Mouse (Mus musculus) neural tube, embryonic 14.5 days (tissue): ENCODE data around the gene Nmur1. TPM values are rescaled to one million over a fixed set of nuclear protein-coding genes. Genes with fewer than 3 reads are reported as not detected.

Experiments
- ATAC-seq: fragments of 200-750 bp; cut with Nextera tagmentation; 2 replicates; pipeline ENCODE4 v1.8.0; 2017; ENCODE audit warnings: low read depth, mild to moderate bottlenecking, moderate TSS enrichment, moderate library complexity
- H3K27ac ChIP-seq: fragments of 300-500 bp; sonication (generic); 2 replicates; pipeline ENCODE4 v1.5.1; 2014; ENCODE audit warnings: low read depth, mild to moderate bottlenecking, control low read depth, low read length, moderate library complexity, mixed read lengths
- H3K27me3 ChIP-seq: fragments of 300-500 bp; sonication (generic); 2 replicates; pipeline ENCODE4 v1.6.1; 2014; ENCODE audit warnings: low read length; ENCODE audit not compliant: control insufficient read depth, insufficient read depth
- H3K36me3 ChIP-seq: fragments of 300-500 bp; sonication (generic); 2 replicates; pipeline ENCODE4 v1.6.1; 2014; ENCODE audit warnings: low read length, mixed read lengths; ENCODE audit not compliant: control insufficient read depth, insufficient read depth
- H3K4me1 ChIP-seq: fragments of 300-500 bp; sonication (generic); 2 replicates; pipeline ENCODE4 v1.6.1; 2014; ENCODE audit warnings: low read length; ENCODE audit not compliant: control insufficient read depth, insufficient read depth
- H3K4me2 ChIP-seq: fragments of 300-500 bp; sonication (generic); 2 replicates; pipeline ENCODE4 v1.6.1; 2014; ENCODE audit warnings: mild to moderate bottlenecking, low read depth, low read length, control low read depth
- H3K4me3 ChIP-seq: fragments of 300-500 bp; sonication (generic); 2 replicates; pipeline ENCODE4 v1.5.1; 2014; ENCODE audit warnings: low read depth, low read length, control low read depth, mixed read lengths
- H3K9ac ChIP-seq: fragments of 300-500 bp; sonication (generic); replicated peaks from 2 replicates; pipeline ENCODE4 v1.6.1; 2014; ENCODE audit warnings: low read depth, mild to moderate bottlenecking, control low read depth, low read length, mixed read lengths
- H3K9me3 ChIP-seq: fragments of 300-500 bp; sonication (generic); 2 replicates; pipeline ENCODE4 v1.6.1; 2016; ENCODE audit warnings: low read length; ENCODE audit not compliant: control insufficient read depth
- WGBS: fragments of 180-500 bp; shearing (Covaris S2); extraction: QIAGEN DNeasy Blood & Tissue Kit; methylation state at CpG from one replicate; pipeline ENCODE4 v1.1.7; 2014; 5-methylcytosine and 5-hydroxymethylcytosine counted together
- polyA plus RNA-seq: library from polyadenylated mRNA; unstranded; fragments of >200 nt; fragmentation: Nextera tagmentation; extraction: Ambion mirVana; gene quantifications from 2 replicates; pipeline ENCODE4 v1.2.1, GENCODE M21; 2014

The Nmur1 gene
- polyA plus RNA-seq, 1 experiment from 2014 or later: not detected

DNA sequence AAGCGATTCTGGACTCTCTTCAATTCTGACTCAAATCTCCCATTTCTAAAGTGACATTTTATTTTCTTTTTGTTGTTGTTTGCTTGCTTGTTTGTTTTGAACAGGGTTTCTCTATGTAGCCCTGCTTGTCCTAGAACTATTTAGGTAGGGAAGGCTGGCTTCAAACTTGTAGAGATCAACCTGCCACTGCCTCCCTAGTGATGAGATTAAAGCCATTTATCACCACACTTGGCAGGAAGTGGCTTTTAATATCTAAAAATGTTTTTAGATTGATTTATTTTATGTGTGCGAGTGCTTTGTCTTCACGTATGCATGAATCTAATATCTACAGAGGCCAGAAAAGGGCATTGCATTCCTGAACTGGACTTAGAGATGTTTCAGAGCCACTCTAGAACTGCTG is 32.8 kb downstream of the Nmur1 start:
- no peak overlapping the region for H3K4me3 ChIP-seq
- H3K27me3 ChIP-seq: no peaks in the 10 kb centered on the region
- H3K36me3 ChIP-seq: no peaks in the 10 kb centered on the region
- no peaks in the 10 kb centered on the region for H3K9me3 ChIP-seq
- H3K9ac ChIP-seq: no peak overlapping the region
- no peaks in the 10 kb centered on the region for H3K4me1 ChIP-seq
- no peak overlapping the region for H3K4me2 ChIP-seq
- H3K27ac ChIP-seq: no peak overlapping the region
- 83% methylated on average over 3 of the region's 3 CpGs for WGBS
- no peak for ATAC-seq

DNA sequence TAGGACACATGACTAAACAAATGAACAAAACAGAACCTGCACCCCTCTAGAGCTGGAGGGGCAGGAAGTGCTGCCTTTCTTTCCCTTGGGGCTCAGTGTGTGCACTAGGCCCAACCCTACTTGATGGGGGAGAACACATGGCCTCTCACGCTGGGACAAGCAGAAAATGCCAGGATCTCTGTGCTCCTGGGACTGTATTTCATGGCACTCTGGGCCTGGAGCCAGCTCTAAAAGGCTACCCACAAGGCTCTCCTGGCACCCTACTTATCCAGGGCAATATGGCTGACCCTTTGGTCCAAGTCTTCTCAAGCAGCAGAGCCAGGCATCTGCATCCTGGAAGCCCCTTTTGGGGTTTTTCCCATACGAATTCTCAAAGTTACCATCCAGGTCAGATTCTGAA is 34.6 kb downstream of the Nmur1 start:
- Histone ChIP-seq H3K4me1 (no peaks in the 10 kb centered on the region), H3K27ac (no peak overlapping the region), H3K36me3 (no peaks in the 10 kb centered on the region), H3K4me3 (no peak overlapping the region), H3K27me3 (no peaks in the 10 kb centered on the region), H3K4me2 (no peak overlapping the region), H3K9me3 (no peaks in the 10 kb centered on the region), H3K9ac (no peak overlapping the region)
- 59% methylated on average over 2 of the region's 2 CpGs for WGBS
- no peak for ATAC-seq

DNA sequence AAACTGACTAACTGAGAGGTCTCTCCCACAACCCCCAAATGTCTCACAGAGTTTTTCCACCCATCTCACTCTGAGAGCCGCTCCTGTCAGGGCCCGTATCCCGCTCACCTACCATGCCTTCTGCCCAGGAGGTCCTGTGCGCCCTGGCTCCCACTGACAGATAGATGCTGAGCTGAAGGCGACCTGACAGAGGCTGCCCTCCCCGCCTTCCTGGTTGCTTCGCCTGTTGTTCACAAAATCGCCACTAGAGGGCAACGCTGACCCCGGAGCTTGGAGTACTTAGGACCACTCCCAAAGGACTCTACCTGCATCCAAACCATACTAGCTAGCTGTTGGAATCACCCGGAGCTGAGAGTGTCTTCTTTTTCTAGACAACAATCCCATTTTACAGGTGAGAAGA is 36.8 kb downstream of the Nmur1 start:
- no peak overlapping the region for H3K4me2 ChIP-seq
- ATAC-seq: peak; percentile 80; the same call in 1 of the 2 replicates
- H3K9me3 ChIP-seq: no peaks in the 10 kb centered on the region
- no peak overlapping the region for H3K9ac ChIP-seq
- H3K4me1 ChIP-seq: no peaks in the 10 kb centered on the region
- WGBS: 5% methylated on average over 11 of the region's 11 CpGs
- H3K27ac ChIP-seq: no peak overlapping the region
- H3K4me3 ChIP-seq: no peak overlapping the region
- no peaks in the 10 kb centered on the region for H3K27me3 ChIP-seq
- H3K36me3 ChIP-seq: no peaks in the 10 kb centered on the region

DNA sequence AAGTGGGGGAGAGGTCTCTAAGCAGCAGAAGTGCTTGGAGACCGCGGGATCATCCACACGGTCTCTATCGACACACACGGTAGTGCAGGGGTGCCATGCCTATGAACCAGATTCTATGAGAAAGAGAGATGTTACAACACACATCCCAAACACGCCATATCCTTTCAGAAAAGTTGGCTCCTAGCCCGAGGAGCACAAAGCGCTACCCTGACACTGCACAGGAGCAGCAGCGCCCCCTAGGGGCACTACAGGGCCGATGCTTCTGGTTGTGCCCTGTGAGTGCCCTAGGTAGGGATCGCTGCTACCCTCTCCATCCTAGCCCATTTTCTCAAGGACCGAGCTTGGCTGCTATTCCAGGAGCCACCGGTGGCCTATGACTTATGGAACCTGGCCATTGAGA is 45.0 kb downstream of the Nmur1 start:
- Histone ChIP-seq H3K4me3 (no peak overlapping the region), H3K9ac (no peak overlapping the region), H3K36me3 (no peaks in the 10 kb centered on the region), H3K27ac (no peak overlapping the region), H3K4me2 (no peak overlapping the region), H3K9me3 (no peaks in the 10 kb centered on the region), H3K27me3 (no peaks in the 10 kb centered on the region), H3K4me1 (0 out of 2 replicates have a peak, but pooled peaks cover 5% of the 10 kb centered on the region)
- ATAC-seq: no peak
- 31% methylated on average over 13 of the region's 13 CpGs for WGBS

DNA sequence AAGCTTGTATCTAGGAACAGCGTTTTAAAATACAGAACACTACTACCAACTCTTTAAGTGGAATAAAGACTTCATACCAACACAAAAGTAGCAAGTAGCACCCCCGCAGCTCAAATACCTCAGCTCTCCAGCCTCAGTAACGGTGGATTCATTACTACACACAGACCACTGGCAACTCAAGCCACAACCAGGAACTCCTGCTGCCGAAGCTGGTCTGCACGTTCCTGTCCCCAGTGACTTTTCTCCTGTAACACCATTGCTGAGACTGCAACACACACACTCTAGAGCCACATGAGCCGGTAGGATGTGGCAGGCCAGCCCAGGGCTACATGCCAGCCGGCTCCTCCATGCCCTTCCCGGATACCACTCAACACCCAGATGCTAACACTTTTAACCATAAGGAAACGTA is 46.9 kb downstream of the Nmur1 start:
- no peak for ATAC-seq
- Histone ChIP-seq H3K36me3 (no peaks in the 10 kb centered on the region), H3K4me3 (no peak overlapping the region), H3K27ac (no peak overlapping the region), H3K9me3 (no peaks in the 10 kb centered on the region), H3K27me3 (no peaks in the 10 kb centered on the region), H3K9ac (no peak overlapping the region), H3K4me1 (0 out of 2 replicates have a peak, but pooled peaks cover 5% of the 10 kb centered on the region), H3K4me2 (no peak overlapping the region)
- 73% methylated on average over 9 of the region's 9 CpGs for WGBS

DNA sequence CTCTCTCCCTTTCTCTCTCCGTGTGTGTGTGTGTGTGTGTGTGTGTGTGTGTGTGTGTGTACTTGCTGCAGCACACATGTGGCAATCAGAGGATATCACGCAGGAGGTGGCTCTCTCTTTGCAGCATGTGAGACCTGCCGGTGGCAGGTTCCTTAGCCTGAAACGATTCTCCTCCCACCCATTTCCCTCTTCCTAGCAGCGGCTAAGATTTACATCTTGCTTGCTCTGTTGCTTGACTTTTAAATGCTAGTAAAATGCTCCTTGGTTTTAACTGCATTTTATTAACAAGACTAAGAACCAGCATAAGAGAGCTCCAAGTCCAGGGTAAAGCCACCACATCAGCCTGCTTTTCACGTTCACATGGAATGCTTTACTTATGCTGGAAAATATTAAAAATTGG is 47.4 kb downstream of the Nmur1 start:
- Histone ChIP-seq H3K27ac (no peak overlapping the region), H3K4me3 (no peak overlapping the region), H3K27me3 (no peaks in the 10 kb centered on the region), H3K4me2 (no peak overlapping the region), H3K4me1 (0 out of 2 replicates have a peak, but pooled peaks cover 5% of the 10 kb centered on the region), H3K9me3 (no peaks in the 10 kb centered on the region), H3K9ac (no peak overlapping the region), H3K36me3 (no peaks in the 10 kb centered on the region)
- no peak for ATAC-seq
- 62% methylated on average over 6 of the region's 6 CpGs for WGBS

DNA sequence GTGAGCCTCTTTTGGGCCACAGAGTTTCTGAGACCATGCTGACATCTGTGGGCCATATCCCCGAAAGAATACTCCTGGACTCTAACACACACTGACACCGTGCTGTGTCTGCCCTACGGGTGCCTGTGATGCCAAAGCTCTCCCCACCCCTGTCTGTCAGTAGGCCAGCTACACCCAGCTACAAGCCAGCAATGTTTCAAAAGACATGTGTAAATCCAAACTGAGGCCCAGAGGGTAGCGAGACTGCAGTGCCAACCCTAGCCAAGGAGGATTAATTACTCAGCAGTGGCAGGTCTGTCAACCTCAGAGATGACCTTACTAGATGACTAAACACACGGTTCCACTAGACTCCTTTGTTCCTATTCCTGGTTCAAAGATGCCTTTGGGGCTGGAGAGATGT is 49.7 kb downstream of the Nmur1 start:
- Histone ChIP-seq H3K27me3 (no peaks in the 10 kb centered on the region), H3K4me2 (no peak overlapping the region), H3K36me3 (no peaks in the 10 kb centered on the region), H3K9ac (no peak overlapping the region), H3K4me3 (no peak overlapping the region), H3K4me1 (0 out of 2 replicates have a peak, but pooled peaks cover 5% of the 10 kb centered on the region), H3K9me3 (no peaks in the 10 kb centered on the region), H3K27ac (no peak overlapping the region)
- ATAC-seq: no peak
- 75% methylated on average over 5 of the region's 5 CpGs for WGBS

DNA sequence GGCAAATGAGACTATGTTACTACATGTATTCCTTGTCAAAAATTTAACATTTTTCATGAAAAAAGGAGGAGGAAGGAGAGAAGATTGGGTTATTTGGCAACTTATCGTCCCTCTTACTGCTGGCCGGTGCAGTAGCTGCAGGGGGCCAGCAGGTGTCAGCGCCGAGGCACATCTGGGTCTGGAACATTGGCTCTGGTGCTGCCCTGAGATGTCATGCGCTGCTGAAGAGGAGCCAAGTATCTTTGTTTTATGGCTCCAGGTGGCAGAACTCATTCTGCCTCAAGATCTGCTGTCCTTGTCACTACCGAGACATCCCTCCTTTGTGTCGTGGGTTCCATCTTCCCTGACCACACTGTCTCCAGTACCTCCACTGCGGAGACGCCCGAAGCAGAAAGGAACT is 54.0 kb downstream of the Nmur1 start:
- H3K4me2 ChIP-seq: no peak overlapping the region
- ATAC-seq: peak; percentile 49
- H3K4me1 ChIP-seq: no peaks in the 10 kb centered on the region
- H3K27ac ChIP-seq: no peak overlapping the region
- no peak overlapping the region for H3K4me3 ChIP-seq
- H3K36me3 ChIP-seq: no peaks in the 10 kb centered on the region
- H3K9me3 ChIP-seq: no peaks in the 10 kb centered on the region
- no peaks in the 10 kb centered on the region for H3K27me3 ChIP-seq
- H3K9ac ChIP-seq: no peak overlapping the region
- 45% methylated on average over 10 of the region's 10 CpGs for WGBS

DNA sequence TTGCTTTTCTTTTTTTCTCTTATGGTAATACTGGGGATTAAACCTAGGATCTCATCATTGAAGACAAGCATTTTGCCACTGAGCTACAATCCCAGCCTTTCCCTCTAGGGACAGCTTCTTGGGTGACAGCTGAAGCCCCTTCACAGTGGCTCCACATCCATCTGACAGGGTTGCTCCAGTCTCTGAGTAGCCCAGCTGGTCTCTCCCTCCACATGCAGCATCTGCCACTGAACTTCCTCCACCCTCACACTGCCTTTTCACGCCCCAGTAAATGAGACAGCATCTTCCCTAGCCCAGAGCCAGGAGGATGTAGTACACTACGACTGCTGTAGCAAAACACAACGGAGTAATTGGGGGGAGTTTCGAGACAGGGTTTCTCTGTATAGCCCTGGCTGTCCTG is 57.9 kb downstream of the Nmur1 start:
- no peak overlapping the region for H3K27ac ChIP-seq
- no peaks in the 10 kb centered on the region for H3K4me1 ChIP-seq
- no peaks in the 10 kb centered on the region for H3K36me3 ChIP-seq
- no peak overlapping the region for H3K9ac ChIP-seq
- H3K9me3 ChIP-seq: no peaks in the 10 kb centered on the region
- WGBS: 75% methylated on average over 4 of the region's 4 CpGs
- no peaks in the 10 kb centered on the region for H3K27me3 ChIP-seq
- ATAC-seq: no peak
- no peak overlapping the region for H3K4me3 ChIP-seq
- no peak overlapping the region for H3K4me2 ChIP-seq

DNA sequence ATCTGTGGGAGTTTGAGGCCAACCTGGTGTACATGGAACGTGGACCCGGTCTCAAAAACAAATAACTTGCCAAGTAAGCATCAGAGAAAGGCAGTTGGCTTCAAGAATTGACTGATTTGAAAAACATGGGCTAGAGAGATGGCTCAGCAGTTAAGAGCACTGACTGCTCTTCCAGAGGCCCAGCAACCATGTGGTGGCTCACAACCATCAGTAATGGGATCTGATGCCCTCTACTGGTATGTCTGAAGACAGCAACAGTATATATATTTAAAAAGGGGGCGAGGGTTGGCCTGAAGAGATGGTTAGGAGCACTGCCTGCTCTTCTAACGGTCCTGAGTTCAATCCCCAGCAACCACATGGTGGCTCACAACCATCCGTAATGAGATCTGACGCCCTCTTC is 62.4 kb downstream of the Nmur1 start:
- Histone ChIP-seq H3K9ac (no peak overlapping the region), H3K4me3 (no peak overlapping the region), H3K9me3 (no peaks in the 10 kb centered on the region), H3K36me3 (no peaks in the 10 kb centered on the region), H3K27ac (no peak overlapping the region), H3K27me3 (no peaks in the 10 kb centered on the region), H3K4me1 (peaks cover 9% of the 10 kb centered on the region; the same call in 1 of the 2 replicates), H3K4me2 (no peak overlapping the region)
- 19% methylated on average over 6 of the region's 6 CpGs for WGBS
- ATAC-seq: no peak
